Mouse (Mus musculus) frontal cortex, adult (tissue): Measurements from ENCODE around the gene Pou3f3.

ENCODE experiments used
- ATAC-seq: cut with Nextera tagmentation; 2 replicates; pipeline ENCODE4 v1.9.2; 2017; ENCODE audit warnings: mild to moderate bottlenecking, moderate library complexity, mixed read lengths; ENCODE audit not compliant: low TSS enrichment

The Pou3f3 gene

DNA sequence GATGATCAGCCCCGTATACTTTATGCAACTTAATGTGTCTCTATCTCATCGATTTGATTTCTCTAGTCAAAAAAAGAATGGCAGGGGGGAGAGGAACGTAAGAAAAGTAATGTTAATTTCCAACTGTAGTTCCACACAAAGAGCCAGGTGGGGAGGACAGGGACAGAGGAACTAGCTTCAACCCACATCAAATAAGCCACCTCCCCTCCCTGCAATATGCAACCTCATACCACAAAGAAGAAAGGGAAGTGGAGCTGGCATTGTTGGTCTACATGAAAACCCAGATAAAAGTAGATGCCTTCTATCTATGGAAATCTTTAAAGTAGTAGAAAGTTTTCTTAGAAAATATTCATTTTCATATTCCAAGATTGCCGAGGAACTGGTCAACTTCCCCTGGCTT, 14.7 kb downstream of the Pou3f3 start:
- no peak for ATAC-seq

DNA sequence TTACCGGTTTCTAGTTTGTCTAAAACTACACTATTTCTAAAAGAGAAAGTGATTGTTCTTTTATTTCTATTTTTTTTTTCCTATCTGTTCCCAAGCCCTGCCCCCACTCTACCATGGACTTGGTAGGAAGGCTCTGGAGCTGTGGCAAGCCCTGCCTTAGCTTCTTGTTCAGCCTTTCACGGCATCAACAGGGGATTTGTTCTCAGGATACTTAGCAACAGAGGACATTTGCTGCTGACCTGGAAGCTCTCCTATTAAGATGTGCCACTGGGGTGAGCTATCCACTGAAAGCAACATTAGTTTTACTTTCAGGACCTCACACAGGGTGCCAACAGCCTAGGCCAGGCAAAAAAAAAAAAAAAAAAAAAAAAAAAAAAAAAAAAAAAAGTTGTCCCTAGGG, 15.4 kb downstream of the Pou3f3 start:
- ATAC-seq = no peak

DNA sequence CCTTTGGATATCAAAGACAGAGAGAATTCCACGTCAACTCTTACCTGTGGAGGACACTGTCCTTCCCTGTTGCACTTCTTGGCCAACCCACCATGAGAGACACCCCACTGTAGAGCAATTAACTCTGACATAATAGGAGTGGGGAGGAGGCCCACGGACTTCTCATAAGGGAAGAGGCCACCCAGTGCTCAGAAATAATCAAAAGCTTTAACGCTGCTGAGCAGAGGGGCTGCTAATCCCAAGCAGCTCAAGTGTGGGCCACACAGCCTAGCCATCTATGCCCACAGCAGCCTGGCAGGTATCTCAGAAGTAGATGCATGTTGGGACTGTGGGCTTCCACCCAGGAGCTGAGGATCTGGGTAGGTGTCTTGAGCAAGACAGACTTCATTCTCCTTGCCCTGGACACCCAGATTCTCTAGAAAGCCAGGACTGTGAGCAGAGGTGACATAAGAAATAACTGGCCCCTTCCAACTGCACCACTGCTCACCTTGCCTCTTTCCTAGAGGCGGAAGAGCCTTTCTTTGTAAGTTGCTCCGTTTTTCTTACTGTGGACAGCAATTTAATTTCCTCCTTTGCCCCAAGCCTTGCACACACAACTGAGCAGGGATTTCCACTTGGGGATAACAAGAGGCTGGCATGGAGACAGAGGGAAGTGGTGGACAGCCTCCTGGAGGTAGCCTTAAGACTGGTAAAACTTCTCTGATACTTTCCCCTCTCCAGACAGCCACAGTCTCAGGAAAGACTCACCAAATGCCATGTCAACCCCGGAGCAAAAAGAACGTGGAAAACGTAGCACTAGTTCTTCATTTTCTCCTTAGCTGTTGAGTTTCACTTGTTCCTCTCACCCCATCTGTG, 16.1 kb downstream of the Pou3f3 start:
- ATAC-seq = no peak

DNA sequence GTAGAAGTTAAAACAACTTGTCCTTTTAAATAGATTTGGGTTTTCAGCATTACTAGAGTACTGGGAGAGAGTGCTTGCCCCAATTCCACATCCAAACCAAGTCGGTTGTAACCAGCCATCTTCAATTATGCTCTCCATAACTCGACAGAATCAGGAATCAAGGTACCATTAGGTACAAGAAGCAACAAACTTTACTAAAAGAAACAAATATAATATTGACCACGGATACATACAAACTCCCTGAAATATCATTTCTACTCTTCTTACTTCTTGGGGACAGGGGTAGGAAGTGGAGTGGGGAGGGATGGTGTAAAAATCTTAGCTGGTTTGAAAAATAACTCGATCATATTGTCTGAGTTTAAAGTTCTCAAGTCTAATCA, 16.7 kb downstream of the Pou3f3 start:
- no peak for ATAC-seq

DNA sequence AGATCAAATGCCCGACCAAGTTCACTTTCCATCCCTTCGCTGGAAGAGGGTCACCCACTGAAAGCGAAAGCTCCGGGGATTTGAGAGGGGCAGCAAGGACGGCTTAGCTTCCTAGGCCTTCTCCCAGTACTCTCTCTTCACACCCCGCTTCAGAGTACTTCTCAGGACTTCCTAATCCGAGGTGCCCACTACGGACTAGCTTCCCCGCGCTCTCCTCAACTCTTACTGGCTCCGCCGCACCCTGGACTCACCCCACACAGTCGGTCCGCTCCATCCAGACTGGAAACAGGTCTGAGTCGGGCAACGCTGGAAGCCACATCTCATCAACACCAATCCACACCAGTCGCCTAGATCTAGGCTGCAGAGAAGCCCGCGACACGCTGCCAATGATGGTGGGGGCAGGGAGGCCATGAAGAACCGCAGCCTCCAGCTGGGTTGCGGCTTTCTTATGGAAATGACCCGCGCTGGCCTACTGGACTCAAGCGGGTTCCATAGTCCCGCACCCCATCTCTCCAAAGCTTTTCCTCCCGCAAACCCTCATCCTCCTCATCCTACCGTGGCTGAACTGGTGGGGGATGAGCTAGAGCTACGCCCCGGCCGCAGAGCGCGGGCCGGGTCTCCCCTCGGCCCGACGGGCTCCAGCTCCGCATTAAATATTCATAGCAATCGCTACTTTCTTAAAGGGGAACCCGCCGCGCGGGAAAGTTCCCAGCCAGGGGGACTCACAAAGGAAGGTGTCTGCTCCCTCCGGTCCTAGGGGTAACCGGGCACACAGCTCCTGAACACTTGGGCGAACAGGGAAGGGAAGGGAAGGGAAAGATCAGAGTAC, 17.8 kb downstream of the Pou3f3 start:
- ATAC-seq = peak; percentile 11

DNA sequence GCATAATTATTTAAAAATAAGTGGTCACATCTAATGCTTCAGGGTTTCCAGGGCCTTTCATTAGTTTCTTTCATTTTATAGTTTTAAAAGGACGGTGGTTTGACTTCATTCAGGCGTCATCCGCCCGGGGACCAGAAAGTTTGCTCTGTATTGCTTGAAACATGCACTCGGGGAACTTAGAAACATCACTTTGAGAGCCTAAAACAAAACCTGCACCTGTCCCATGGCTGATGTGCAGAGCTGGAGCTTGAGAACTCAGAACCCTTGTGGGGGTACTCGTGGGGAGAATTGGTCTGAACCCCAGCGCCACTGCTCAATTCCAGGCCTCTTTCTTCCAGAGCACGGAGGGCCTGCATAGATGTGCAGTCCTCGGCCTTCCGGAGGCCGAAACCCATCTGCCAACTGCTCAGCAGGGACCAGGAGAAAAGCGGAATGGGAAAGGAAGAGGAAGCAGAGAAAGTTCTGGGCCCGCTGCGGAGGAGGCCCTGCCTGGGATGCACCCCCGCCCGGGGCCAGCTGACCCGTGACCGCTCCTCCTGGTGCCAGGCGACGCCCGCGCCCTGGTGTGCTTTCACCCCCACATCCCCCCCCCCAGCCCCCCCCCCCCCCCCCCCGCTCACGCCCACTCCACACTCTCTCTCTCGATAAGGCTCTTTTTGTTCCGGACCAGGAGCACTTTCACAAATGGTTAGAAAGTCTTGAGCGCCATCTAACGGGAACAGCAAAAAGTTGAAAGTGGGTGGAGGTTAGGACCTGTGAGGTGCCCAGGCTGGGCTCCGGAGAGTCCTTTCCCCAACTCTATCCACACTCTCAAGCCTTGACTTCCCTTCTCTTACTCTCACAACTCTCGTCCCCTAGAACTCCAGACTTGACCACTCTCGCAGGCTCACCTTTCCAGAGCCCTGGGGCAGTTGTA, 18.7 kb downstream of the Pou3f3 start:
- peak; percentile 39 for ATAC-seq

DNA sequence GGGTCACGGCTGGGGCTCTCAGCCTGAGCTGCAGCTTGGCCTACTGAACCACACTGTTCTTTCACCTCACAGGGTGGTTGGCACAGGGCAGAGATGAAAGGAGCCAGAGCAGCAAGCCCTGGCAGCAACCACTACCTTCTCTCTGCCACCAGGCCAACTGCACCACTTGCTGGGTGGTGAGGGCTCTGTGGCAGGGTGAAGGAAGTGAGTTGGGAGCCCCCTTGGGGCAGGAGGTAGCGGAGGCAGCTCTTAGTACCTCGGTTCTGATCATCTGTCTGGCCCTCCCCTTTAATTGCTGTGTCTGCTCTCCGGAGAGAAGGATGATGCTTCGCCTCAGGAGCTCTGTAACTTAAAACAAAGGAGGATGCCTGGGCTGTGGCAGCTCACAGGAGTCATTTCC, 23.0 kb downstream of the Pou3f3 start:
- no peak for ATAC-seq

DNA sequence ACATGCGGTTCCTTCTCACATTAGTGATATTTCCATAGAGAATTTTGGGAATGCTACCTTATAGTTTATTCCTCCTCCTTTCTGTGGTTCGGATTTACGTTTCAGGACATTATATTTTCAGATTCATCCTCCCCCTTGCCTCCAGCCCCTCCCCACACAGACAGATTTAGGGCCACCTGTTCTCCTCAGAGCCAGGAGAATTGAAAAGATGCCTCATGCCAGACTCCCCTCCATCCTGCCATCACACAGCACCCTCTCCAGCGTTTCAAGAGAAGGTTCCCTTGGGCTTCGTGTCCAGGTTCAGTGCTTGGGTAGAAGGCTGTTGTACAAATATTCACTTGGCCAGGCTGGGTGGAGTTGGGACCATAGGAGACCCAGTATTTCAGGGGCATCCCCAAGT, 25.8 kb downstream of the Pou3f3 start:
- no peak for ATAC-seq

DNA sequence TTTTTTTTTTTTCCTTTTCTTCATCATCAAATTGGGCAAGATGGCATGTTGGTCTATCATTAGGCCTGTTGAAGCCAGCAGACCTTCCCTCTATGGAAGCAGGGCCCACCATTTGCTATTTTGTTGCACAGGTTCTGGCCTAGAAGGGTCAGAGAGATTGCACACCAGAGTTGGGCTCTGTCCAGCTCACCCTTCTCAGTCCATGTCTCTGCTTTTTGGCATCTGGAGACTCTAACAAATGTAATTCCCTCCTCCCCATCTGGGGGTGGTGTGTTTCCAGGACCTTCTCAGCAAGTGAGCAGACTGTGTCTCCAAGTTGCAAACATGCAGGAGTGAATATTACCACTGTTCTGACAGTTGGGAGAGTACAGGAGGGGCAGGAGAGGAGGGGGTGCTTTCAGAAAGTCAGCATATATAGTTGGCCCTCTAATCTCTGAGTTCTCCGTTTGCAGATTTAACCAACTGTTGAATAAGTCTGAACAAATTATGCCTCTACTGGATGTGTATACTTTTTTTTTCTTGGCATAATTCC, 28.3 kb downstream of the Pou3f3 start:
- no peak for ATAC-seq

DNA sequence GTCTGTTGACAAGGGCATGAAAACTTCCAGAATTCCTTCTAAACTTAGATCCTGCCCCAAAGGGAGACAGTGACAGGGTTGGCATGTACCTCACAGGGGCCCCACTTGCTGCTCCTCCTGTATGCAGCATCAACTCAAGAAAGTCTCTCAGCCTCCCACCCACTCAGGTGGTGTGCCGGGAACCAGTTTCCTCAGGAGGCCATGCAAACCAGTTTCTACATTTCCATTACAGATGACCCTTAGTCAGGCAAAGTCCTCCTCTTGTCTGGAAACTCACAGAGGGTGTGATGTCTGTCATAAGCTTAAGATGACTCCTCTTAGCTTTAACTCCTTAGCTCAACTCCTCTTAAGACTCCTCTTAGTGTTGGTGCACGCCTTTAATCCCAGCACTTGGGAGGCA, 29.3 kb downstream of the Pou3f3 start:
- no peak for ATAC-seq

DNA sequence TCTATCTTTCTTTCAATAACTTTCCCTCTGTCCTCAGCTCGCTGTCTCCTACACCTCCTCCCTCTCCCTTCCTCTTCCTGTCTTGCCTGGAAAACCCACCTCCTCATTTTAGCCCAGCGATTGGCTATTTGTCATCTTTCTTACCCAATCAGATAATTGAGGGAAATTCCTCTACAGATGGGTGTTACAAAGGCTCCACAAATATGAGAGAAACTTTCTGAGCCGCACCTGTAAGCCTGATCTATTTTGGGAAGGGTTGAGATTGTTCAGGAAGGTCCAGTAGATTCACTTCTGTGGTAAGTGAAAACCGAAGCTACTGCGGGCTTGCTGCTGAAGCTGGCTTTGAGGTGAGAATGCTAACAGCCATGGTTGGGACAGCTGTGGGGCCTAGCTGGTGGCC, 31.6 kb downstream of the Pou3f3 start:
- no peak for ATAC-seq

DNA sequence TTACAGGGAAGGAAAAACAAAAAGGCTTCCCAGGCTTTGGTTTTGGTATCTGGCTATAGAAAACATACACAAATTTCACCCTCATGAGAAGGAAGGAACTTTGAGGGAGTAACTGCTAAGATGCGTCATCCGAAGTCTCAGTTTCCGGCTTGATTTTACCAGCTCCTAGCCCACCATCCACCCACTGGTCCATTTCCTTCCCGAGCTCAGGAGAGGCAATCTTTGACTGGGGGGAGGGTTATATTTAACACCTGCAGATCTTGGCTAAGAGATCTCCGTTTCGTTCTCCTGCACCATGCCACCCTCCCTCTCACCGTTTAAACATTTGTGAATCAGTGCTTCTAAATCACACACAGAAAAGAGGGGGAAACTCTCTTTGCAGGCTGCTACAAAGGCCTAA, 32.1 kb downstream of the Pou3f3 start:
- ATAC-seq = peak; percentile 81

DNA sequence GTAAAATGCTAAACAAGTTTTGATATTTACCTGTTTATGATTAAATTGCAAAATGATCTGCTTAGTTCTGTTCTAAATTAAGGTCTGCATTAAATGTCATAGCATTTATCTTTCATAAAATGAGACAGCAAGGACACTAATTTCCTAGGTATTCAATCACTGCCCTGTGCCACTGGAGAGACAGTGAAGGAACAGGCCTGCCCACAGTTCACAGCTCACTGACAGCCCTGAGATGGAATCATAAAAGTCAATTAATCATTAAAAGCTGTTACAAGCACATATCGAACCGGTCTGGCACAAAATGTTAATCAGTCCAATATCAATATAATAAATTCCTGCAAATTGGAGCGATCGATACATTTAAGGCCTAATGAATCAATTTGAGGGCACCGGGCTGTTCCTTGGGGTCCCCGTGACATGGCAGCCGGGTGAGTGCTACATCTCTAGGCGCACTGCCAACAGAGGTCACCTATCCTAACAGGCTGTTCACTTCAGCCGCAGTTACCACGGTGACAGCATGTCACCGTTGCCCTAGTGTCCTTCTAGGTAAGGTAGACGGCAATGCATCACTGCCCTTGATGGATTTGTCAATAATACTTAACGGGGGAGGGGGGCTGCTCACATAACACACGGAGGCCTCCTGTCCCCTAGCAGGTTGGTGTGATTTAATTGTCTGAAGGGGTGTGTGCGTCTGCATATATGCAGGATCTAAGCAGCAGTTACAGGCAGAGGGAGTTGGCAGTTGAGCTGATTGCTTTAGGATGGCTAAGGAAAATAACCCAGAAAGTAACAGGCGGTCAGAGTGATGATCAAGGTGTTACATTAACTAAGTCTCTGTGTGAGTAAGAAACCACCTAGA, 46.0 kb downstream of the Pou3f3 start:
- no peak for ATAC-seq

DNA sequence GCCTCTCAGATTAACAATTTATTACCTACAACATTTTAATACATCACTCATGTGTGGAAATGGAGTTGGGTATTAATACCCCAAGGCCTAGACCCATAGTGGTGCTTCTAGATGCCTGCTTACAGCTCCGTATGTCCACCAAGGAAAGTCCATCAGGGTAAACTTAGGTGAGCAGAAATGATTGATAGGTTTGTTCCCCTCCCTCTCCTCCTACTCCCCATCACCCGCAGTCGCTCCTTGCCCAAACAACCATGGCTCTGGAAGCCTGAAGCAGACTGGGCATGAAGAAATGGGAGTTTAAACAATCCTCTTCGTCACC, 46.6 kb downstream of the Pou3f3 start:
- ATAC-seq = no peak

DNA sequence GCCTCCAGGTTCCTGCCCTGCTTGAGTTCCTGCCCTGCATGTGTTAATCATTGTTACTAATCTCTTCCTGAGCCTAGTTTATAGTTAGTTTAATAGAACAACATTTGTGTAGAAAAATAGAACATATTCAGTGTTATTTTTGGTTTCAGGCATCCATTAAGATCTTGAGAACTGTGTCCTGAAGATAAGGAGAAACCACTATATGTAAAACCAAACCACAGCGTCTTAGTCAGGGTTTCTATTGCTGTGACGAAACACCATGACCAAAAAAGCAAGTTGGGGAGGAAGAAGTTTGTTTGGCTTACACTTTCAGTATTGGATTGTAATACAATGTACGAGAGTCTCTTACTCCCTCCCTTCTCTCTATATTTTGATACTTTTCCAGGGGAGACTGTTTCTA, 49.5 kb downstream of the Pou3f3 start:
- no peak for ATAC-seq

DNA sequence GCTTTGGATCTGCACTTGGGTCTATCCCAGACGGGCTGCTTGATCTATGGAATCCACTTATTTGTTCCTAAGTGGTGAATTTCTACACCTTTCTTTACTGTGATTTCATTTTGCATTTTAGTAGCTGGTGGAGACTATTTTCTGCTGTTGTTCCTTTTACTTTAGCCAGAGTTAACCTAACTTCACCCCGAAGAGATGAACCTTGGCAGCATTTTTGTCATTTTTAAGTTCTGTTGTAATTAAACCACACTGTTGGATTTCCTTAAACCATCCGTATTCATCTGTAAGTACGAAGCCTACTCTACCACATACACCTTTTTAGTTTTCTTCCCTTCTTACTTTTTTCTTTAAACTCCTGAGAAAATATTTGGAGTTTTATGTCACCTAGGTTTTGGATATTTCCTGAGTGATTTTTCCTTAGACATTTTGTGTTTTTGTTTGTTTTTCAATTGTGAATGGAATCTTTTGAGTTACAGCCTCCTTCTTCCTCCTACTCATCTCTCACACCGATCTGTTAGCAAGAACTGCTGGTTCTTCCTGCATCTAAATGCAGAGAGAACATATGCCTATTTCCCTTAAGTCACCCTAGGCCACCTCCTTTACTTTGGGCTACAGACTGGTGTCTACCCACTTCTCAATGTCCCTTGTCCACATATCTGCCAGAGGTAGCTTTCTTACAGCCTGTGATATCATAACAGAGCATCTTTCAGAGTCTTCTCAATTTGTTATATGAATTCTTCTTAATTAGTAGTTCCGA, 54.1 kb downstream of the Pou3f3 start:
- ATAC-seq = peak; percentile 97
